Mouse (Mus musculus) liver, postnatal 0 days (tissue): ENCODE results near the gene Plpp3. TPM values are rescaled to one million over a fixed set of nuclear protein-coding genes. Genes with fewer than 3 reads are reported as not detected.

Experiments used
- ATAC-seq: fragments of 200-750 bp; cut with Nextera tagmentation; 2 replicates; pipeline ENCODE4 v1.8.0; 2017; ENCODE audit warnings: mild to moderate bottlenecking, moderate library complexity
- DNase-seq: peaks from one replicate; pipeline ENCODE4 v3.0.0-alpha.2; 2016
- H3K27ac ChIP-seq: fragments of 300-500 bp; sonication (generic); 2 replicates; pipeline ENCODE4 v1.5.1; 2014; ENCODE audit warnings: antibody characterized with exemption, moderate library complexity, mild to moderate bottlenecking, low read depth
- H3K27me3 ChIP-seq: fragments of 300-500 bp; sonication (generic); 2 replicates; pipeline ENCODE4 v1.6.1; 2014; ENCODE audit warnings: low read length, control low read depth, mixed read lengths; ENCODE audit not compliant: insufficient read depth
- H3K36me3 ChIP-seq: fragments of 300-500 bp; sonication (generic); replicated peaks from 2 replicates; pipeline ENCODE4 v1.6.1; 2014; ENCODE audit warnings: mild to moderate bottlenecking, control low read depth, low read length, moderate library complexity, mixed read lengths; ENCODE audit not compliant: insufficient read depth
- H3K4me1 ChIP-seq: fragments of 300-500 bp; sonication (generic); 2 replicates; pipeline ENCODE4 v1.6.1; 2014; ENCODE audit warnings: antibody characterized with exemption, mild to moderate bottlenecking, control low read depth; ENCODE audit not compliant: insufficient read depth
- H3K4me2 ChIP-seq: fragments of 300-500 bp; sonication (generic); 2 replicates; pipeline ENCODE4 v1.6.1; 2014; ENCODE audit warnings: low read depth, mild to moderate bottlenecking, low read length, moderate library complexity, mixed read lengths
- H3K4me3 ChIP-seq: fragments of 300-500 bp; sonication (generic); 2 replicates; pipeline ENCODE4 v1.5.1; 2014; ENCODE audit warnings: low read depth, low read length
- H3K9ac ChIP-seq: fragments of 300-500 bp; sonication (generic); replicated peaks from 2 replicates; pipeline ENCODE4 v1.6.1; 2014; ENCODE audit warnings: mild to moderate bottlenecking, moderate library complexity
- H3K9me3 ChIP-seq: fragments of 300-500 bp; sonication (generic); 2 replicates; pipeline ENCODE4 v1.6.1; 2016; ENCODE audit warnings: mild to moderate bottlenecking, control low read depth, low read length, mixed read lengths
- CTCF ChIP-seq: sonication (generic); IDR thresholded peaks from 2 replicates; pipeline ENCODE4 v1.5.1; 2016; ENCODE audit warnings: antibody characterized with exemption, low read depth
- EP300 ChIP-seq: IDR thresholded peaks from 2 replicates; pipeline ENCODE4 v1.6.1; 2016; ENCODE audit warnings: antibody characterized with exemption, low read depth, mild to moderate bottlenecking
- WGBS: fragments of 180-500 bp; shearing (Covaris S2); extraction: QIAGEN DNeasy Blood & Tissue Kit; methylation state at CpG from one replicate; pipeline ENCODE4 v1.1.7; 2014; ENCODE audit not compliant: insufficient replicate concordance; 5-methylcytosine and 5-hydroxymethylcytosine counted together
- polyA plus RNA-seq: library from polyadenylated mRNA; unstranded; fragments of >200 nt; fragmentation: Nextera tagmentation; extraction: Ambion mirVana; gene quantifications from 2 replicates; pipeline ENCODE4 v1.2.1, GENCODE M21; 2015

Plpp3 gene
- polyA plus RNA-seq, 1 experiment from 2014 or later: 62.4 TPM

- no peak for DNase-seq
Measured at GRCm38 (mm10) chr4:105171432-105171831, 14.3 kb downstream of the Plpp3 start.

GRCm38 (mm10) chr4:105174778-105175177, 17.6 kb downstream of the Plpp3 start:
- peaks cover 9% of the 10 kb centered on the region for H3K4me1 ChIP-seq
- no peaks in the 10 kb centered on the region for H3K27me3 ChIP-seq
- H3K9me3 ChIP-seq: no peaks in the 10 kb centered on the region
- peaks cover 8% of the 10 kb centered on the region; the same call in 1 of the 2 replicates for H3K36me3 ChIP-seq
- no peak overlapping the region for H3K27ac ChIP-seq
- WGBS: 73% methylated on average over 4 of the region's 4 CpGs
- no peak overlapping the region for H3K9ac ChIP-seq
- ATAC-seq (no peak), DNase-seq (no peak)
- TF ChIP-seq EP300 (no peak), CTCF (no peak)
- no peak overlapping the region for H3K4me2 ChIP-seq
- no peak overlapping the region for H3K4me3 ChIP-seq

More at GRCm38 (mm10) chr4:105171432-105171831, 14.3 kb downstream of the Plpp3 start:
- Histone ChIP-seq H3K36me3 (peaks cover 8% of the 10 kb centered on the region; the same call in 1 of the 2 replicates), H3K27ac (0 out of 2 replicates have a peak overlapping the region, but pooled peaks have one; percentile 17), H3K4me2 (no peak overlapping the region), H3K9ac (no peak overlapping the region), H3K9me3 (no peaks in the 10 kb centered on the region), H3K4me1 (peaks cover 23% of the 10 kb centered on the region), H3K27me3 (no peaks in the 10 kb centered on the region), H3K4me3 (no peak overlapping the region)
- WGBS: 53% methylated on average over 3 of the region's 3 CpGs
- no peak for ATAC-seq
- TF ChIP-seq EP300: no peak
- TF ChIP-seq CTCF: no peak

- DNase-seq (no peak), ATAC-seq (no peak)
- H3K4me2 ChIP-seq: no peak overlapping the region
- no peaks in the 10 kb centered on the region for H3K9me3 ChIP-seq
- TF ChIP-seq CTCF (no peak), EP300 (no peak)
- no peak overlapping the region for H3K9ac ChIP-seq
- no peak overlapping the region for H3K4me3 ChIP-seq
- H3K27ac ChIP-seq: no peak overlapping the region
- WGBS: 78% methylated on average over 16 of the region's 16 CpGs
- no peaks in the 10 kb centered on the region for H3K27me3 ChIP-seq
- peaks cover 9% of the 10 kb centered on the region for H3K4me1 ChIP-seq
- H3K36me3 ChIP-seq: peaks cover 8% of the 10 kb centered on the region; the same call in 1 of the 2 replicates
Measured at GRCm38 (mm10) chr4:105175255-105176035, 18.3 kb downstream of the Plpp3 start.

- H3K9me3 ChIP-seq: no peaks in the 10 kb centered on the region
- 70% methylated on average over 16 of the region's 16 CpGs for WGBS
Measured at GRCm38 (mm10) chr4:105181014-105181658, 24.0 kb downstream of the Plpp3 start.

GRCm38 (mm10) chr4:105181659-105182167, 24.6 kb downstream of the Plpp3 start:
- Histone ChIP-seq H3K9ac (no peak overlapping the region), H3K4me2 (no peak overlapping the region), H3K27me3 (no peaks in the 10 kb centered on the region), H3K27ac (no peak overlapping the region), H3K4me3 (no peak overlapping the region), H3K36me3 (no peaks in the 10 kb centered on the region), H3K4me1 (peaks cover 18% of the 10 kb centered on the region), H3K9me3 (no peaks in the 10 kb centered on the region)
- ATAC-seq: no peak
- no peak for DNase-seq
- TF ChIP-seq EP300: no peak
- no peak for TF ChIP-seq CTCF
- 60% methylated on average over 3 of the region's 3 CpGs for WGBS

More at GRCm38 (mm10) chr4:105181014-105181658, 24.0 kb downstream of the Plpp3 start:
- no peak overlapping the region for H3K27ac ChIP-seq
- TF ChIP-seq EP300: no peak
- TF ChIP-seq CTCF: no peak
- H3K36me3 ChIP-seq: no peaks in the 10 kb centered on the region
- no peak overlapping the region for H3K4me2 ChIP-seq
- no peak overlapping the region for H3K4me3 ChIP-seq
- no peak for DNase-seq
- peaks cover 16% of the 10 kb centered on the region for H3K4me1 ChIP-seq
- H3K27me3 ChIP-seq: no peaks in the 10 kb centered on the region
- H3K9ac ChIP-seq: no peak overlapping the region
- no peak for ATAC-seq

- TF ChIP-seq EP300: no peak
- H3K27me3 ChIP-seq: no peaks in the 10 kb centered on the region
- H3K9me3 ChIP-seq: no peaks in the 10 kb centered on the region
- ATAC-seq: no peak
- H3K4me1 ChIP-seq: peaks cover 18% of the 10 kb centered on the region
- DNase-seq: no peak
- no peak overlapping the region for H3K4me2 ChIP-seq
- H3K4me3 ChIP-seq: no peak overlapping the region
- H3K9ac ChIP-seq: no peak overlapping the region
- H3K36me3 ChIP-seq: no peaks in the 10 kb centered on the region
- WGBS: 68% methylated on average over 4 of the region's 5 CpGs
- no peak overlapping the region for H3K27ac ChIP-seq
Measured at GRCm38 (mm10) chr4:105182249-105182648, 25.1 kb downstream of the Plpp3 start.
